Mouse (Mus musculus): ENCODE measurements around the gene Cox10.

Cox10 gene

GRCm38 (mm10) chr11:64000200-64000794 lies 79.0 kb downstream of the Cox10 start:
- no peak for DNase-seq (ENCODE audit: low read depth, low spot score)

DNA sequence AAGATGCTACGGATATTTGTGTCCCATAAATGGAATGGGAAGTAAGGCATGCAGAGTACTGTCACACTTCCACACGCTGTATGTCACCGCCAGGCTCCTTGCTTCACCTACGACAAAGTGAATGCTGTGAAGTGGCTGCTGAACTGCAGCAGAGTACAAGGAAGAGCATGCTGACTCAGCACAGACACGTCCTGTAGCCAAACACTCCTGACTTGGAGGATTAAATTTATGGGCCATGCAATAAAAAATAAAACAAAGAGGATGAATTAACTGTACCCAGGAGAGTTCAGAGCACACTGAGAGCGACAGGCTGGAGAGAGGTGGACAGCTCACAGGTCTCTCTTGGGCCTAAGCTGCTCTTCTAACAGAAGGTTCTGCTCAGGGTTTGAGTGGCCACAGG lies 79.8 kb downstream of the Cox10 start:
- no peak for DNase-seq (ENCODE audit: low read depth, low spot score)

DNA sequence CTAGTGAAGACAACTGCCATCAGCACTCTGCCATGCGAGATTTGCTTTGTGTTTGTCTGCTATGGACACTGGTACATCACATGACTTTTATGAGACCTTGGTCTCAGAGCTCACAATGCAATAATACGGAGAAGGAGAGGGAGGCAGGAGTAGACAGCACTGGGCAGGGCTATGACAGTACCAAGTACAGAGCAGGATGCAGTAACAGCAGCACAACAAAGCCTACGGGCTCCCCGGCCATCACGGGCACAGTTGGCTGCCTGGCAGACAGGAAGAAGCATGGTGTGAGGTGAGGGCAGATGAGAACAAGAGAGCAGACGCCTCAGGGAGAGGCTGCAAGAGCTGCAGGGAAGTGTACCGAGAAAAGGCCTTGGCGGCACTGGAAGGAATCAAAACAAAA lies 87.3 kb downstream of the Cox10 start:
- no peak for DNase-seq (ENCODE audit: low read depth, low spot score)

- no peak for DNase-seq (ENCODE audit: low read depth, low spot score)
These were observed 88.5 kb downstream of the Cox10 start for GRCm38 (mm10) chr11:63990759-63991158.

- no peak for DNase-seq (ENCODE audit: low read depth, low spot score)
These were observed 89.0 kb downstream of the Cox10 start for GRCm38 (mm10) chr11:63990311-63990710.

GRCm38 (mm10) chr11:63988991-63989860 lies 90.0 kb downstream of the Cox10 start:
- no peak for DNase-seq (ENCODE audit: low read depth, low spot score)

DNA sequence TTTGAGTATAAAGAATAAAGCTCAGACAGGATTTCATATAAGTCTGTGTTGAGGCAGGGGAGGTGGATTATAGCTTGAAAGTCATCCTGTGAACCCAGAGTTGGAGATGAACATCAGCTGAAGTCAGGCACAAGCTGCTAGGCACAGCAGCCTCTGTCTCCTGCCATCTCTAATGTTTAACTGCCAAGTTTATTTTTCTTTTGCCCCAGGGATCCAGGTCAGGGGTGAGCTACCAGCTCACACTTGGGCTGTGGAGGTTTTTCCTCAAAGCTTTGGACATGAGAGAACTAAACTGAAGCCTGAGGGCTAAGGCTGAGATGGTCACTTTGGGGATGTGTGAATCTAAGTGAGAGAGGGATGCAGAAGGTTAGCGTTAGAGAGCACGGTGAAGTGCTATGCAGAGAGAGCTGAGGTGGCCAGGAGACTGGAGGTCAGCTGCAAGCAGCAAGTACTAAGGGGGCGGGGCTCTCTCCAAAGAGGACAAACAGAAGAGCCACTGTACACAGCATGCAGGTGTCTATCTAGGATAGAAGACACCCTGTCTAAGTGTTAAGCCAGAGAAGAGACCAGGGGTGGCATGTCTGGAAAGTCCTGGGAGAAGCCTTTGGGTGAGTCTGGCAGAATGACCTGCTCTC lies 91.1 kb downstream of the Cox10 start:
- DNase-seq (ENCODE audit: low read depth, low spot score) = no peak

GRCm38 (mm10) chr11:63986710-63987109 lies 92.6 kb downstream of the Cox10 start:
- DNase-seq (ENCODE audit: low read depth, low spot score) = no peak

GRCm38 (mm10) chr11:63985481-63985880 lies 93.8 kb downstream of the Cox10 start:
- DNase-seq (ENCODE audit: low read depth, low spot score) = no peak

- DNase-seq (ENCODE audit: low read depth, low spot score) = no peak
These were observed 94.6 kb downstream of the Cox10 start for GRCm38 (mm10) chr11:63984622-63985168.

- no peak for DNase-seq (ENCODE audit: low read depth, low spot score)
These were observed 101.5 kb downstream of the Cox10 start for GRCm38 (mm10) chr11:63977741-63978140.

- no peak for DNase-seq (ENCODE audit: low read depth, low spot score)
These were observed 102.5 kb downstream of the Cox10 start for GRCm38 (mm10) chr11:63976775-63977174.

DNA sequence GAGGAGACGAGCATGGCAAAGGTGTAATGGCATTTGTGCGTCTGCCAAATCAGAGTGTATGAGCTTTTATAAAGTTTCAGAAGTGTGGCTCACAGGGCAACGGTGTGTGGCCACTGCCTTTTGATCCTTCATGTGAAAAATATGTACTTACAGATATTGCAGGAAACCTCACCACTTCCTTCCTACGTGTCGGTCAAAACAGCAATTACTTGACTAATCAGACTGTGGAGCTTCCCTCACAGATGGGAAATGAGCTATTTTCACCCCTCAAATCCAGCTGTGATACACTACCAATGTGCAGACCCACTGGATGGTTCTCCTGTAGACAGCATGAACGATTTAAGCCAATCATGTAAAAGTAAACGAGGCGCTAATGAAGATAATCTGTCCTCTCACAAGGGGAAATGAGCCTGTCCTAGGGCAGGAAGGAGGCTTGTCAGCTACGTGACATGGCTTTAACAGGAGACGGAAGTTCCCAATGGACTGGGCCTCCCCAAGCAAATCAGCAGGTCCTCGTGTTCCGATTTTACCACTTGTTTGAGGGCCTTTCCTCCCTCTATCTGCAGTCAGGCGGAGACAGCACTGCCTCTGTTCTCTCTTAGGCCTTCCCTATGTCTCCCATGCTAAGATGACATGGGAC lies 103.9 kb downstream of the Cox10 start:
- DNase-seq (ENCODE audit: low read depth, low spot score) = no peak

- no peak for DNase-seq (ENCODE audit: low read depth, low spot score)
These were observed 105.3 kb downstream of the Cox10 start for GRCm38 (mm10) chr11:63973973-63974372.

DNA sequence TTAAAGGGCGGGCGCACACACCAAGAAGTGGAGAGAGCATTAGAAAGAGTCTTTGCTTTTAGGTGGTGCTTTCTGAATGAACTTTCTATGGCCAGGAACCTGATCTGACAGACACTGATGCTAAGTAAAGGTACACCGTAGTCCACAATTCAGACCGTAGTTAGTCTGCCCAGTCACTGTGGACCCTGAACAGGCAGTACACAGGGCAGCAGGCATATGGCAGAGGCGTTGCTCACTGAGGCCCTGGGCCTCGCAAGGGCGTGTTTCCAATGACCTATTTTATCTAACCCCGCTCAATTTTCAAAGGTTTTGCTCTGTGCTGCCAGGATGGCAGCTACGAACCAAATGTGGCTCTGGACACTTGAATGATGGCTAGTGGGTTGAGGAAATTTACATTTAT lies 107.8 kb downstream of the Cox10 start:
- DNase-seq (ENCODE audit: low read depth, low spot score) = no peak

DNA sequence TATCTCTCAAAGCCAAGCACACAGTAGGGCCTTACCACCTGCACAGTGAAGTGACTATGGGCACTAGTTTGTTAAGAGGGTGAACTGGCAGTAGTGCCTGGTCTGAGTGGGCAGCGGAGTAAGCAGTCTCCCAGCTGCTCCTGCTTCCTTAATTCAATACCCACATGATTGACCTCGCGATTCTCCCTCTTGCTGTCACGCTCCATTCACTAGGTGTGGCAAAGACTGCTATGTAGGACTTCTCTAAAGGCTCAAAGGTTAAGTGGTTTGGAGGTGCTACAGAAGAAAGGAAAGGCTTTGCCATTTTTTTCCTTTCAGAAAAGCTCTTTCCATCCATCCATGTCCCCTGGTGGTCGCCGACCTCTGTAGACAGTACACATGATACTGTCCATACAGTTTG lies 108.5 kb downstream of the Cox10 start:
- DNase-seq (ENCODE audit: low read depth, low spot score) = no peak

GRCm38 (mm10) chr11:63969205-63969910 lies 109.9 kb downstream of the Cox10 start:
- DNase-seq (ENCODE audit: low read depth, low spot score) = no peak

GRCm38 (mm10) chr11:63968388-63969035 lies 110.8 kb downstream of the Cox10 start:
- DNase-seq (ENCODE audit: low read depth, low spot score) = no peak

DNA sequence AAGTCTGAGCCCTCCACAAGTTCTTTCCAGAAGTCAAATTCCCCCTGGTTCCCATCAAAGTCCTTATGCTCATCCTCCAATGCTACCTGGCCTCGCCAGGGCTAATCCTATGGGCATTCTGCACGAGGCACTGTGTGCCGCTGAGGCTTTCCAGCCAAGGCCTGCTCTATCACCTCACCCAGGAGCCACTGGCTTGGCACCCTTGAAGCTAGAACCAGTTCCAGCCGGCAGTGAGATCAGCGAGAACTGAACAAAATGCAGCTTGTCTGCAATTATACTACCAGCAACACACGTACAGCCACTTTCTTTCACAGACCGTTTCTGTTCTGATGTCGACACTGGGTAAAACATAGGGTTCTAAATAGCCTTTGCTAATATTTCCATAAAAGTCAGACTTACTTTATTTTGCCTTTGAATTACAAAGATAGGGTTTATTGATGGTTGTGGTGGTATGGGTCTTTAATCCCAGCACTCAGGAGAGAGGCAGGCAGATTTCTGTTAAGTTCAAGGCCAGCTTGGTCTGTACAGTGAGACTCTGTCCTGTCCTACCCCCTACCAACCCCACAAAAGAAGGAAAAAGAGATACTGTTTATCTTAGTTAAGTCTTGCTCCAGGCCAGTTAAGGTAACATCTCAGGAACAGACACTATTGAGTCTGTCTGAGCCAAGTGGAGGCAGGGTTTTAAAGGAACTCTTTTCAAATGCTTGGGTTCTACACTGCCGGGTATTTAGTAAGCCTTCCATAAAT lies 111.5 kb downstream of the Cox10 start:
- no peak for DNase-seq (ENCODE audit: low read depth, low spot score)

- DNase-seq (ENCODE audit: low read depth, low spot score) = no peak
These were observed 113.8 kb downstream of the Cox10 start for GRCm38 (mm10) chr11:63965437-63965836.

Data from mesoderm, embryonic 11.5 days (tissue).